Mouse (Mus musculus): ENCODE measurements around the gene Styxl1. TPM values are rescaled to one million over a fixed set of nuclear protein-coding genes. Genes with fewer than 3 reads are reported as not detected.

The Styxl1 gene
- total RNA-seq, 1 experiment: not detected

GRCm38 (mm10) chr5:135707039-135707438 lies 71.1 kb downstream of the Styxl1 start:
- Histone ChIP-seq H3K27ac (ENCODE audit: insufficient read depth, low read depth, low read length, poor library complexity, severe bottlenecking) (no peak overlapping the region), H3K36me3 (ENCODE audit: control insufficient read depth, insufficient read depth, low read length, poor library complexity, severe bottlenecking) (peaks cover 4% of the 10 kb centered on the region; the same call in 1 of the 2 replicates)
- DNase-seq (ENCODE audit: low read depth, low spot score): no peak

GRCm38 (mm10) chr5:135705383-135705782 lies 72.8 kb downstream of the Styxl1 start:
- H3K9me3 ChIP-seq (ENCODE audit: control insufficient read depth, insufficient read depth, low read depth, low read length): no peaks in the 10 kb centered on the region
- no peak for TF ChIP-seq HCFC1 (IDR thresholded peaks at IDR 0.05; ENCODE audit: borderline replicate concordance, insufficient read depth, low read length)
- TF ChIP-seq CHD2 (IDR thresholded peaks at IDR 0.05; ENCODE audit: low read depth, low read length): no peak
- no peak for TF ChIP-seq ZNF384 (IDR thresholded peaks at IDR 0.05; ENCODE audit: low read depth, low read length)
- TF ChIP-seq ZC3H11A (IDR thresholded peaks at IDR 0.05; ENCODE audit: borderline replicate concordance, low read depth, low read length): no peak
- TF ChIP-seq MAFK (IDR thresholded peaks at IDR 0.05; ENCODE audit: insufficient read depth, low read depth, low read length): no peak
- H3K4me3 ChIP-seq (ENCODE audit: insufficient read depth in 1 of 2, low read depth in 1 of 2, low read length in 2 of 2, poor library complexity in 1 of 2, severe bottlenecking in 1 of 2): no peak overlapping the region
- H3K4me1 ChIP-seq (ENCODE audit: control insufficient read depth in 2 of 2, insufficient read depth in 2 of 2, low read length in 2 of 2, poor library complexity in 1 of 2): peaks cover 0 to 10% of the 10 kb centered on the region in 2 experiments; a peak in 1 of 4 replicates
- in situ Hi-C loops (cut with MboI; ENCODE audit: low sequenced_read_pairs in 2 of 2, unreplicated experiment in 2 of 2): no loop called here
- H3K27ac ChIP-seq (ENCODE audit: insufficient read depth, low read depth, low read length, poor library complexity, severe bottlenecking): no peak overlapping the region
- DNase-seq (ENCODE audit: low read depth, low spot score): no peak
- peaks cover 4% of the 10 kb centered on the region; the same call in 1 of the 2 replicates for H3K36me3 ChIP-seq (ENCODE audit: control insufficient read depth, insufficient read depth, low read length, poor library complexity, severe bottlenecking)
- H3K9ac ChIP-seq (ENCODE audit: insufficient read depth, low read depth, low read length, poor library complexity, severe bottlenecking): no peak overlapping the region

More at GRCm38 (mm10) chr5:135707039-135707438, 71.1 kb downstream of the Styxl1 start:
- no peak overlapping the region for H3K4me3 ChIP-seq (ENCODE audit: insufficient read depth in 1 of 2, low read depth in 1 of 2, low read length in 2 of 2, poor library complexity in 1 of 2, severe bottlenecking in 1 of 2)
- no peak for TF ChIP-seq ZNF384 (IDR thresholded peaks at IDR 0.05; ENCODE audit: low read depth, low read length)
- no peak for TF ChIP-seq CHD2 (IDR thresholded peaks at IDR 0.05; ENCODE audit: low read depth, low read length)
- TF ChIP-seq ZC3H11A (IDR thresholded peaks at IDR 0.05; ENCODE audit: borderline replicate concordance, low read depth, low read length): no peak
- TF ChIP-seq MAFK (IDR thresholded peaks at IDR 0.05; ENCODE audit: insufficient read depth, low read depth, low read length): no peak
- TF ChIP-seq HCFC1 (IDR thresholded peaks at IDR 0.05; ENCODE audit: borderline replicate concordance, insufficient read depth, low read length): no peak
- H3K4me1 ChIP-seq (ENCODE audit: control insufficient read depth in 2 of 2, insufficient read depth in 2 of 2, low read length in 2 of 2, poor library complexity in 1 of 2): peaks cover 0 to 10% of the 10 kb centered on the region in 2 experiments; a peak in 1 of 4 replicates
- in situ Hi-C loops (cut with MboI; ENCODE audit: low sequenced_read_pairs in 2 of 2, unreplicated experiment in 2 of 2): no loop called here
- H3K9ac ChIP-seq (ENCODE audit: insufficient read depth, low read depth, low read length, poor library complexity, severe bottlenecking): no peak overlapping the region
- H3K9me3 ChIP-seq (ENCODE audit: control insufficient read depth, insufficient read depth, low read depth, low read length): no peaks in the 10 kb centered on the region

- in situ Hi-C loops (cut with MboI; ENCODE audit: low sequenced_read_pairs in 2 of 2, unreplicated experiment in 2 of 2): no loop called here
- peaks cover 3 to 10% of the 10 kb centered on the region in 2 experiments; a peak in 2 of 4 replicates for H3K4me1 ChIP-seq (ENCODE audit: control insufficient read depth in 2 of 2, insufficient read depth in 2 of 2, low read length in 2 of 2, poor library complexity in 1 of 2)
- H3K27ac ChIP-seq (ENCODE audit: insufficient read depth, low read depth, low read length, poor library complexity, severe bottlenecking): no peak overlapping the region
- H3K4me3 ChIP-seq (ENCODE audit: insufficient read depth in 1 of 2, low read depth in 1 of 2, low read length in 2 of 2, poor library complexity in 1 of 2, severe bottlenecking in 1 of 2): no peak overlapping the region
- H3K36me3 ChIP-seq (ENCODE audit: control insufficient read depth, insufficient read depth, low read length, poor library complexity, severe bottlenecking): peaks cover 6% of the 10 kb centered on the region; the same call in 1 of the 2 replicates
- no peak for TF ChIP-seq MAFK (IDR thresholded peaks at IDR 0.05; ENCODE audit: insufficient read depth, low read depth, low read length)
- no peak for TF ChIP-seq ZNF384 (IDR thresholded peaks at IDR 0.05; ENCODE audit: low read depth, low read length)
- TF ChIP-seq HCFC1 (IDR thresholded peaks at IDR 0.05; ENCODE audit: borderline replicate concordance, insufficient read depth, low read length): no peak
- no peak for TF ChIP-seq CHD2 (IDR thresholded peaks at IDR 0.05; ENCODE audit: low read depth, low read length)
- no peaks in the 10 kb centered on the region for H3K9me3 ChIP-seq (ENCODE audit: control insufficient read depth, insufficient read depth, low read depth, low read length)
- no peak for DNase-seq (ENCODE audit: low read depth, low spot score)
- no peak overlapping the region for H3K9ac ChIP-seq (ENCODE audit: insufficient read depth, low read depth, low read length, poor library complexity, severe bottlenecking)
Measured at GRCm38 (mm10) chr5:135703431-135703830, 74.8 kb downstream of the Styxl1 start.

GRCm38 (mm10) chr5:135702682-135703192 lies 75.4 kb downstream of the Styxl1 start:
- peaks cover 3 to 6% of the 10 kb centered on the region in 2 experiments; a peak in 2 of 4 replicates for H3K4me1 ChIP-seq (ENCODE audit: control insufficient read depth in 2 of 2, insufficient read depth in 2 of 2, low read length in 2 of 2, poor library complexity in 1 of 2)
- no peak for DNase-seq (ENCODE audit: low read depth, low spot score)
- H3K27ac ChIP-seq (ENCODE audit: insufficient read depth, low read depth, low read length, poor library complexity, severe bottlenecking): no peak overlapping the region
- no peak overlapping the region for H3K9ac ChIP-seq (ENCODE audit: insufficient read depth, low read depth, low read length, poor library complexity, severe bottlenecking)
- TF ChIP-seq ZC3H11A (IDR thresholded peaks at IDR 0.05; ENCODE audit: borderline replicate concordance, low read depth, low read length) (no peak), CHD2 (IDR thresholded peaks at IDR 0.05; ENCODE audit: low read depth, low read length) (no peak), HCFC1 (IDR thresholded peaks at IDR 0.05; ENCODE audit: borderline replicate concordance, insufficient read depth, low read length) (no peak), ZNF384 (IDR thresholded peaks at IDR 0.05; ENCODE audit: low read depth, low read length) (no peak)
- H3K36me3 ChIP-seq (ENCODE audit: control insufficient read depth, insufficient read depth, low read length, poor library complexity, severe bottlenecking): peaks cover 6% of the 10 kb centered on the region; the same call in 1 of the 2 replicates
- H3K9me3 ChIP-seq (ENCODE audit: control insufficient read depth, insufficient read depth, low read depth, low read length): no peaks in the 10 kb centered on the region
- in situ Hi-C loops (cut with MboI; ENCODE audit: low sequenced_read_pairs in 2 of 2, unreplicated experiment in 2 of 2): no loop called here
- H3K4me3 ChIP-seq (ENCODE audit: insufficient read depth in 1 of 2, low read depth in 1 of 2, low read length in 2 of 2, poor library complexity in 1 of 2, severe bottlenecking in 1 of 2): no peak overlapping the region

Data from ES-E14 (cell line).